Mouse (Mus musculus) bone marrow macrophage, adult 2 months (primary cell): ENCODE data around the gene Papolb. TPM values are rescaled to one million over a fixed set of nuclear protein-coding genes. Genes with fewer than 3 reads are reported as not detected.

ENCODE experiments used
- H3K27ac ChIP-seq: 2 replicates; pipeline ENCODE4 v1.5.1; 2012; ENCODE audit warnings: low read depth, low read length; ENCODE audit not compliant: insufficient read depth
- H3K4me1 ChIP-seq: 2 replicates; pipeline ENCODE4 v1.6.1; 2012; ENCODE audit warnings: low read length; ENCODE audit not compliant: control insufficient read depth, insufficient read depth
- H3K4me3 ChIP-seq: 2 replicates; pipeline ENCODE4 v1.5.1; 2012; ENCODE audit warnings: mild to moderate bottlenecking, low read length, moderate library complexity; ENCODE audit not compliant: insufficient read depth
- CTCF ChIP-seq: IDR thresholded peaks from 2 replicates; pipeline ENCODE4 v1.5.1; 2012; ENCODE audit warnings: low read depth, mild to moderate bottlenecking, low read length, moderate library complexity
- POLR2A ChIP-seq: IDR thresholded peaks from 2 replicates; pipeline ENCODE4 v1.6.1; 2012; ENCODE audit warnings: mild to moderate bottlenecking, low read depth, low read length, borderline replicate concordance
- polyA plus RNA-seq: library from polyadenylated mRNA; stranded (reverse); fragments of >200 nt; gene quantifications from 2 replicates; pipeline ENCODE4 v1.2.4, GENCODE M21; 2012; ENCODE audit not compliant: missing spikeins, insufficient read depth, insufficient read length

Papolb gene
- polyA plus RNA-seq, 1 experiment = not detected

GRCm38 (mm10) chr5:142550706-142551652 lies 21.1 kb upstream of the Papolb start, which contains the start of gene Radil:
Gene Radil (minus strand): TSS chr5:142551098.
- peak within 1 kb of the TSS; percentile 54 for H3K4me3 ChIP-seq
- no peak for TF ChIP-seq POLR2A
- peak; percentile 55 for TF ChIP-seq CTCF
- no peak within 1 kb of the TSS for H3K27ac ChIP-seq
- no peaks in the 10 kb centered on the region for H3K4me1 ChIP-seq

GRCm38 (mm10) chr5:142549961-142550705 lies 20.3 kb upstream of the Papolb start:
- H3K4me3 ChIP-seq = peak overlapping the region; percentile 54
- TF ChIP-seq CTCF = no peak
- TF ChIP-seq POLR2A = no peak
- no peaks in the 10 kb centered on the region for H3K4me1 ChIP-seq
- H3K27ac ChIP-seq = no peak overlapping the region

DNA sequence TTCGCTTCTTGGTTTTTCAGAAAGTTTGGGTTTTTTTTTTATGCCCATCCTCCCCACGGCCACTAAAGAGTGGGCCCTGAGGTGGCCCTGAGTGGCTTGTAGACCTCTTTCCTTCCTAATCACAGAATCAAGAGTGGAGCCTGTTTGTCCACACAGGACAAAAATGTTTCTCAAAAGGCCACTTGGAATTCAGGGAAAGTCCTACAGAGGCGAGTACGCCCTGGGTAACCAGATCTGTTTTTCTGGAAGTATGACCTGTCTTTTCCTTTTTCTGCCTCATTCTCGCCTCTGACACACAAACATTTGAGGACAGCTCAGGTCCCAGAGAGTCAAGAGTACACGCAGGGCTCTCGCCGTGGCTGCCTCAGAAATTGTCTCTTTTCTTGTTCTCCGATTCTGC lies 19.6 kb upstream of the Papolb start:
- Histone ChIP-seq H3K4me1 (no peaks in the 10 kb centered on the region), H3K4me3 (no peak overlapping the region), H3K27ac (no peak overlapping the region)
- TF ChIP-seq CTCF = no peak
- no peak for TF ChIP-seq POLR2A

GRCm38 (mm10) chr5:142547066-142547465 lies 17.2 kb upstream of the Papolb start:
- Histone ChIP-seq H3K4me3 (no peak overlapping the region), H3K4me1 (no peaks in the 10 kb centered on the region), H3K27ac (no peak overlapping the region)
- TF ChIP-seq POLR2A = no peak
- no peak for TF ChIP-seq CTCF

GRCm38 (mm10) chr5:142546344-142546743 lies 16.5 kb upstream of the Papolb start:
- no peak for TF ChIP-seq CTCF
- TF ChIP-seq POLR2A = no peak

DNA sequence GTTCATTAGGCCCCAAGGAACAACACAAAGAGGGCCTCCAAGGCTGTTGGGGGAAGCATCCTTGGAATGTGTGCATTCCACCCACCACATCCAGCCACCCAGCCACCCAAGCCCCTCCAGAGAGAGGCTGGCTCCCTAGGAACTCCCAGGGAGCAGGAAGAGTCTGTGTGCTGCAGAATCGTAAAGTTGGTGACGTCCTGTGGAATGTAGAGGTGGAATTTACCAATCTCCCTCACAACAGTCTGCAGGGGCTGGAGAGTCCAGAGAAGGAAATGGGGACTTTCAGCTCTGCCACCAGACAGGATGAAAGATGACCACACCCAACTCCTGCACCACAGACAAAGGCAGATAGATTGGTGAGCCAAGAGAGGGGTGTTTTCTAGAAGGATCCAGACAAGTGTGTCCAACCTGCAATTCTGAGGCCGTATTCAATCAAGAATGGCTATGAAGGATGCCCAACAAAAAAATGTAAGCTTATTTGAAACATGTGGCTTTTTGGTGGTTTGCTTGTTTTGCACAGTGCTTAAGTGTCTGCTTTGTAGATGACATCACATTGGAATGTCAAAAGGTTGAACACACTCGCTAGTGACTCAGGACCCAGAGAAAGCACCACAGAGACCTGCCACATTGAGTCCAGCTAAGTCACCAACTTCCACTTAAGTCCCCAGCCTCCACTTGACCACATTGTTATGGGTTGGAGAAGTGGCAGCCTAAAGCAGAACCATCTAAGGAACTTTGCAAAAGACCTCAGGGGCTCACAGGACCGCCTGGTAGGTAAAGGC lies 15.3 kb upstream of the Papolb start:
- no peak overlapping the region for H3K27ac ChIP-seq
- no peak overlapping the region for H3K4me3 ChIP-seq
- no peaks in the 10 kb centered on the region for H3K4me1 ChIP-seq
- TF ChIP-seq POLR2A (no peak), CTCF (no peak)

More at GRCm38 (mm10) chr5:142546344-142546743, 16.5 kb upstream of the Papolb start:
- H3K4me1 ChIP-seq = no peaks in the 10 kb centered on the region
- H3K27ac ChIP-seq = no peak overlapping the region
- H3K4me3 ChIP-seq = no peak overlapping the region

DNA sequence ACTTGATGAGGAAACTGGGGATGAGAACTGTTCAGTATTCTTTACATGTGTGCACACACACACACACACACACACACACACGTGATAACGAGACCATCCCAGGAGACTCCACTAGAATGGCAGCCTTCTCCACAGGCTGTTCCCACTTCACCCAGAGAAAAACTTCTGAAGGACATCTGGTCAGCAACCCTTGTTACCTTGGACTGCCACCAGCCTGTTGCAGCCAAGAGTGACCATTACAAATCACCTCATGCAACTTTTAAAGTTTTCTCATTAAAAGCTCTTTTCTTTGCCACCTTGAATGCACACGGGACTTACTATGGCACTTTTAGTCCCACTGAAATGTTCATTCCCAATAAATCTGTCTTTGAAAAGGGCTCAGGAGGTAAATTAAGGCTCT lies 7.4 kb upstream of the Papolb start:
- no peak overlapping the region for H3K4me3 ChIP-seq
- H3K27ac ChIP-seq = no peak overlapping the region
- no peaks in the 10 kb centered on the region for H3K4me1 ChIP-seq
- TF ChIP-seq POLR2A (no peak), CTCF (no peak)

DNA sequence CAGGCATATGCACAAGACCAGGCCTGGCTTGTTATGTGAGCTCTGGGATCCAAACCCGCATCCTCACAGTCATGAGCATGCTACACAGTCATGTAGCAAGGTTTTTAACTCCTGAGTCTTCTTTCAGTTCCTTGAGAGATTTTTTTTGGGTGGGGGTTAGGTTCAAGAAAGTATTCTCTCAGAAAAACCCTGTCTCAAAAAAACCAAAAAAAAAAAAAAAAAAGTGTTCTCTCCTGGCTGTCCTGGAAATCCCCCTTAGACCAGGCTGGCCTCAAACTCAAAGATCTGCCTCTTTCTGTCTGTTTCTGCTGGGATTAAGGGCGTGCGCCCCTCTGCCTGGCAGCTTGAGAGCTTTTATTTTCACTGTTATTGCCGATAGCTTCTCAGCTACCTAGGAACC lies 5.5 kb upstream of the Papolb start:
- Histone ChIP-seq H3K4me3 (no peak overlapping the region), H3K27ac (no peak overlapping the region), H3K4me1 (no peaks in the 10 kb centered on the region)
- TF ChIP-seq CTCF (no peak), POLR2A (no peak)

GRCm38 (mm10) chr5:142524711-142525464 lies 5.0 kb downstream of the Papolb start:
- Histone ChIP-seq H3K4me3 (no peak overlapping the region), H3K4me1 (no peaks in the 10 kb centered on the region), H3K27ac (no peak overlapping the region)
- no peak for TF ChIP-seq POLR2A
- no peak for TF ChIP-seq CTCF
